Mouse (Mus musculus) lung, postnatal 0 days (tissue): Measurements from ENCODE around the gene Creb3l4.
A peak's percentile ranks its signal among the peaks of the same experiment; 100 is the strongest.

Source experiments
- CTCF ChIP-seq: IDR thresholded peaks from 2 replicates; pipeline ENCODE4 v1.5.1; 2016; ENCODE audit warnings: antibody characterized with exemption, mild to moderate bottlenecking
- EP300 ChIP-seq: IDR thresholded peaks from 2 replicates; pipeline ENCODE4 v1.6.1; 2016; ENCODE audit warnings: antibody characterized with exemption, mild to moderate bottlenecking, control low read depth

DNA sequence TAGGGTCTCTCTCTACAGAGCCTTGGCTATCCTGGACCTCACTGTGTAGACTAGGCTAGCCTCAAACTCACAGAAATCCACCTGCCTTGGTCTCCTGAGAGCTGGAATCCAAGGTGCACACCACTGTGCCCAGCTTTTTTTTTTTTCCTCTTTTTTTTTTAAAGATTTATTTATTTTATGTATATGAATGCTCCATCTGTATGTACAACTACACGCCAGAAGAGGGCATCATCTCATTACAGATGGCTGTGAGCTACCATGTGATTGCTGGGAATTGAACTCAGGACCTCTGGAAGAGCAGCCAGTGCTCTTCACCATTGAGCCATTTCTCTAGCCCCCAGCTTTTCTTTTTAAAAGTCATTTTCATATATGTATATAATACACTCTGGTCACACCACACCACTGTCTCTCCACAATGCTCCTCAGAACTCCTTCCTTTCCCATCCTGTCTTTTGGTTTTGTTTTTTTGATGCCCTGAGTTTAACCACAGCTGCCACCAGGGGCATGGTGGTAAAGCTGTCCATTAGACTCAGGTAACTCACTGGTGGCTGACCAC lies 27.4 kb downstream of the Creb3l4 start:
- TF ChIP-seq CTCF = peak; percentile 50
- no peak for TF ChIP-seq EP300
